Mouse (Mus musculus): ENCODE results near the gene Mark1.

The Mark1 gene

GRCm38 (mm10) chr1:184999071-184999750 is at the start of gene Mark1:
Gene Mark1 (minus strand): TSS chr1:184999570.
- DNase-seq (ENCODE audit: low spot score in 2 of 2) = no peak

- DNase-seq (ENCODE audit: low spot score in 2 of 2) = no peak
Measured at GRCm38 (mm10) chr1:185047516-185048247, 48.3 kb upstream of the Mark1 start.

GRCm38 (mm10) chr1:185046513-185046912 is 47.1 kb upstream of the Mark1 start:
- no peak for DNase-seq (ENCODE audit: low spot score in 2 of 2)

- no peak for DNase-seq (ENCODE audit: low spot score in 2 of 2)
Measured at GRCm38 (mm10) chr1:185038183-185038686, 38.9 kb upstream of the Mark1 start.

- DNase-seq (ENCODE audit: low spot score in 2 of 2) = no peak
Measured at GRCm38 (mm10) chr1:185030565-185030964, 31.2 kb upstream of the Mark1 start.

GRCm38 (mm10) chr1:185020429-185021168 is 21.2 kb upstream of the Mark1 start:
- no peak for DNase-seq (ENCODE audit: low spot score in 2 of 2)

- no peak for DNase-seq (ENCODE audit: low spot score in 2 of 2)
Measured at GRCm38 (mm10) chr1:185012566-185012965, 13.2 kb upstream of the Mark1 start.

- no peak for DNase-seq (ENCODE audit: low spot score in 2 of 2)
Measured at GRCm38 (mm10) chr1:185007066-185007465, 7.7 kb upstream of the Mark1 start.

- DNase-seq (ENCODE audit: low spot score in 2 of 2) = peak; percentile 52 to 63
Measured at GRCm38 (mm10) chr1:184999780-185000599, 620 bp upstream of the Mark1 start.

GRCm38 (mm10) chr1:184998631-184999030 is 739 bp downstream of the Mark1 start:
- DNase-seq (ENCODE audit: low spot score in 2 of 2) = no peak

GRCm38 (mm10) chr1:184998161-184998560 is 1.2 kb downstream of the Mark1 start:
- DNase-seq (ENCODE audit: low spot score in 2 of 2) = no peak

GRCm38 (mm10) chr1:184997466-184997865 is 1.9 kb downstream of the Mark1 start:
- no peak for DNase-seq (ENCODE audit: low spot score in 2 of 2)

- no peak for DNase-seq (ENCODE audit: low spot score in 2 of 2)
Measured at GRCm38 (mm10) chr1:184995335-184995734, 4.0 kb downstream of the Mark1 start.

GRCm38 (mm10) chr1:184991191-184991590 is 8.2 kb downstream of the Mark1 start:
- no peak for DNase-seq (ENCODE audit: low spot score in 2 of 2)

- DNase-seq (ENCODE audit: low spot score in 2 of 2) = no peak
Measured at GRCm38 (mm10) chr1:184986748-184987147, 12.6 kb downstream of the Mark1 start.

GRCm38 (mm10) chr1:184984723-184985122 is 14.6 kb downstream of the Mark1 start:
- DNase-seq (ENCODE audit: low spot score in 2 of 2) = no peak

GRCm38 (mm10) chr1:184983751-184984150 is 15.6 kb downstream of the Mark1 start:
- no peak for DNase-seq (ENCODE audit: low spot score in 2 of 2)

GRCm38 (mm10) chr1:184972214-184972776 is 27.1 kb downstream of the Mark1 start:
- no peak for DNase-seq (ENCODE audit: low spot score in 2 of 2)

- no peak for DNase-seq (ENCODE audit: low spot score in 2 of 2)
Measured at GRCm38 (mm10) chr1:184969374-184969773, 30.0 kb downstream of the Mark1 start.

GRCm38 (mm10) chr1:184965682-184966360 is 33.5 kb downstream of the Mark1 start:
- DNase-seq (ENCODE audit: low spot score in 2 of 2) = peak in 1 of 2 experiments; percentile 44
